Mouse (Mus musculus) left cerebral cortex, postnatal 4 days (tissue): ENCODE results near the gene Sufu. TPM values are rescaled to one million over a fixed set of nuclear protein-coding genes. Genes with fewer than 3 reads are reported as not detected.

Experiments used
- DNase-seq: peaks from one replicate; pipeline ENCODE4 v3.0.0-alpha.2; 2022
- intact Hi-C: fragments of 180-260 bp; cut with DNase I; formaldehyde crosslinking; loops from one replicate; pipeline ENCODE4 v1.15.1; 2025
- total RNA-seq, 2 experiments: library from RNA; stranded (reverse); gene quantifications; 2 replicates each; pipeline ENCODE4 v1.2.3; 2021

Gene Sufu
- total RNA-seq, 2 experiments from 2014 or later = 22.2 to 23.9 TPM

- no peak for DNase-seq
- intact Hi-C loops = no loop called here
Measured at GRCm38 (mm10) chr19:46524601-46525321, 128.1 kb downstream of the Sufu start.

- intact Hi-C loops = no loop called here
- no peak for DNase-seq
Measured at GRCm38 (mm10) chr19:46525691-46526631, 129.3 kb downstream of the Sufu start.

- intact Hi-C loops = no loop called here
- DNase-seq = no peak
Measured at GRCm38 (mm10) chr19:46527632-46528528, 131.2 kb downstream of the Sufu start.

GRCm38 (mm10) chr19:46528529-46529213 lies 132.0 kb downstream of the Sufu start:
- peak; percentile 70 for DNase-seq
- intact Hi-C loops = no loop called here

GRCm38 (mm10) chr19:46529601-46530448 lies 133.1 kb downstream of the Sufu start:
- intact Hi-C loops = no loop called here
- DNase-seq = no peak

DNA sequence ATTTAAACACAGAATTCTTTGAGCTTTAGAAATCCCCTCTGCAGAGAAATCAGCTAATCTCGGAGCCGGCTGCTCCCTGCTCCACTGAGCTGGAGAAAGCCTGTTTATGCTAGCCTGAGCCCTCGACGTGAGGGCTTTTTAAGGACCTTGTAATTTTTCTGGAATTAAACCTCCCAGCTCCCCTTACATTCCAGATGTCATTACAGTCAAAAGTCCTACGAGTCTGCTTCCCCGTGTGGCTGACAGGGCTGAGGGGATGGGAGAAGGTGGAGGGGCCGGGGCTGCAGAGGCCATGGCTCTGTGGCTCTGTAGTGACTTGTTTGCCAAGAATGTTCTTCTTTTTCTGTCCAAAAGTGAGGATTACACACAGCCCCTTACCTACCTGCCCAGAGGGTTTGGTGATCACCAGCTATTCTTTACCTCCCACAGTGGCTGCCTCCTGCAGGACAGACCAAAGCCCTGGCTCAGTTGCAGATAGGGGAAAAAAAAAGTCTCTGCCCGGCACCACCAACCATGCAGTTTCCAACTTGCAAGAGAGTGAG lies 133.8 kb downstream of the Sufu start:
- intact Hi-C loops = no loop called here
- DNase-seq = no peak

DNA sequence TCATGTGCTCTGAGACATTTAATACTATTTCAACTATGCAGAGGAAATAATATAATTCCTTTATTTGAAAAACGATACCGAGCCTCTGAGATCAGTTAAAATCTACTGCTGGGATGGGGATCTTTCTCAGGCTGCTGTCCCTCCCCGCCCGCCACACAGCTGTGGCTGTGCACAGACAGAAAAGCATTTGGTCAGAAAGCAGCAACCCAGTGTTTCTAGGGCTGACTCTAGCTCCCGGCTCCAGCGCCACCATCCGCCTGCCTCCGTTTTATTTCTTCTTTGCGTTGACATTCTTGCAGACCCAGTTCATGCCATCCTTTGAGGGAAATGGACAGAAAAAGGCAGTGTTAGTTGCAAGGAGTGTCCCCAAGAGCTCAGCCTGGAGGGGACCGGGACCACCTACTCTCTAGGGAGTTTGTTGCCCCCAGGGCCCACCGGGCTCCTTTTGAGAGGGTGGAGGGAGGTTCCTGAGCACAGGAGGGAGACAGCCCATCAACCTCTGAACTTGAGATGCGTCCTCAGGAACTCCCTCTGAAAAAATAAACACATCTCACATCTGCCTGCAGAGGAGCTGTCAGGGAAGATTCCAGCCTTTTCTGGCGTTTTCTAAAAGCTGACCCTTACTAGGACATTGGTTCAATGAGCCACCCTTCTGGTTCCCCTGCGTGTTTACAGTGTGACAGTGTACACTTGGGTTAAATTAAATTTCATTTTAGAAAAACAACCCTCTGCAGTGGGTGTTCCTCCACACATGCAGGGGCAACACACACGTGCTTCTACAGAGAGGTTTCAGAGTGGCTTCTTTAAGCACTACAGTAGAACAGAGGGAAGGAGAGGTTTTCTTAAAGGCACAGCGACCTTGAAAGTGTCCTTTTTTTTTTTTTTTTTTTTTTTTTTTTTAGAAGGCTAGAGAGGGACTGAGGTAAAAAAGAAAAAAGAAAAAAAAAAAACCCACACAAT lies 134.7 kb downstream of the Sufu start:
- DNase-seq = no peak
- intact Hi-C loops = no loop called here

DNA sequence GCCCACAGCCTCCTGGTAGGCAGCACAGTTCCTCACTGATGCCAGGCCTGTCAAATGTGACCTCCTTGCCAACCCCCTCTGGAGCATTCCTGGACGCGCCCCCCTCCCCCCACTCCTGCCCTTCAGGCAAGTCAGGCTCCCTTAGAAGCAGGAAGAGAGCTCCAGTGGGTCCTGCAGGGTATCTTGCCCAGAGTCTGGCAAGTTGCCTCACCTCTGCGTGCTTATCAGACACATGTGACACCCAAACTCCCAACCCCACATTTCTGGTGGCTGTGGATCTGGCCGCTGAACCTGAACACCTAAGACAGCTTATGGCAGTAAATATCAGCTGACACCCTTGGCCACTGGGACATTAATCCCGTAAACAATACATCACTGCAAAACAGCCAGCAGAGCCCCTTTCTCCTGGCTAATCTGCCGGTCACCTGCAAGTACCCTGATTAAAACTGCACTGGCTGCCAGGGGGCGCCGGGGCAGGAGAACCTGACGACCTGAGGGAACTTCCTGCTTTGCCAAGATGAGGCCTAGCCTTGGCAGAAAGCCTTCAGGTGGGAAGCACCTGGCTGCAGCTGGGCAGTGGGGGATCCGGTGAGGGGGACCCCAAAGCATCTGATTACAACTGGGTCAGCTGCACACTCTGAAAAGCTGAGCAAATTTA lies 135.5 kb downstream of the Sufu start:
- DNase-seq = peak; percentile 54
- intact Hi-C loops = no loop called here

- no peak for DNase-seq
- intact Hi-C loops = no loop called here
Measured at GRCm38 (mm10) chr19:46533066-46533465, 136.4 kb downstream of the Sufu start.

GRCm38 (mm10) chr19:46533525-46533924 lies 136.8 kb downstream of the Sufu start:
- intact Hi-C loops = no loop called here
- DNase-seq = no peak

GRCm38 (mm10) chr19:46534542-46535098 lies 137.9 kb downstream of the Sufu start:
- intact Hi-C loops = no loop called here
- no peak for DNase-seq

DNA sequence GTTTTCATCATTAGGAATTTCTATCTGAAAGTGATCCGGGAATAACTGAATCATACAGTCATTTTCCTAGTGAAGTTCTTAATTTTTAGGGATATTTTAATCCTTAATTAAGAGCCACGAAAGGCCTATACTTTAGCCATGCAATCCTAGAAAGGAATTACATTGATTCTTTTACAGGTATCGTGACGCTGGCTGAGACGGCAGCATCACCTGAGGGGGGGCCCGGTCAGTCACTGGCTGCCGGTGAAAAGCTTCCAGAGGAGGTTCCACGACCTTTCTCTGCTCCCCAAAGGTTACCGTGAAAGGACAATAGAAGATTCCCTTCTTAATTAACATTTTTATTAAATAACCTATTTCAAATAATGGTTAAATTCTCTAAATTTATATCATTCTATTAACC lies 140.7 kb downstream of the Sufu start:
- DNase-seq = no peak
- intact Hi-C loops = no loop called here

DNA sequence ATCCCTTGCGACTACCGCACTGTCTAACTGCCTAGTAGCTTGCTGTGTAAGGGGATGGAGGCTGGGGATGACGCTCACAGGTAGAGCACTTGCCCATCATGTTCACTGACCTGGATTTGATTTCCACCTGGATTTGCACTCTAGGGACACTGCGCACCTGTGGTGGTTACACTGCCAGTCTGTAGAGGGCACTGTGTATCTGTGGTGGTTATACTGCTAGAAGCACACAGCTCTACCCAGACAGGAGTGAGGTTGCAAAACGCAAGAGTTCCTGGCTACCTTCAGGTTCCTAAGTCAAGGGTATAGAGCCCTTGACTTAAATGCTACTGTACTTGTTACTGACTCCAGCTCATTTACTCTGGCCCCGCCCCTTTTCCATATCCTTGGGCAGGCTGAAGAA lies 141.5 kb downstream of the Sufu start:
- DNase-seq = no peak
- intact Hi-C loops = no loop called here
